Mouse (Mus musculus) urinary bladder, adult 2 months (tissue): ENCODE data around the gene Gm3250. TPM values are rescaled to one million over a fixed set of nuclear protein-coding genes. Genes with fewer than 3 reads are reported as not detected.
"Not testable (repeated sequence)": the region's sequence is repeated elsewhere in the genome, so short reads cannot be mapped to it uniquely, and the experiment has no call there.

Experiments
- DNase-seq: peaks from one replicate; pipeline ENCODE4 v3.0.0; 2022; ENCODE audit warnings: low spot score
- polyA plus RNA-seq: library from polyadenylated mRNA; depleted of rRNA; stranded (reverse); fragments of >200 nt; gene quantifications from 2 replicates; pipeline ENCODE4 v1.2.3, GENCODE M21; 2012; rRNA removed

Gm3250 gene
- polyA plus RNA-seq, 1 experiment, result not detected

DNA sequence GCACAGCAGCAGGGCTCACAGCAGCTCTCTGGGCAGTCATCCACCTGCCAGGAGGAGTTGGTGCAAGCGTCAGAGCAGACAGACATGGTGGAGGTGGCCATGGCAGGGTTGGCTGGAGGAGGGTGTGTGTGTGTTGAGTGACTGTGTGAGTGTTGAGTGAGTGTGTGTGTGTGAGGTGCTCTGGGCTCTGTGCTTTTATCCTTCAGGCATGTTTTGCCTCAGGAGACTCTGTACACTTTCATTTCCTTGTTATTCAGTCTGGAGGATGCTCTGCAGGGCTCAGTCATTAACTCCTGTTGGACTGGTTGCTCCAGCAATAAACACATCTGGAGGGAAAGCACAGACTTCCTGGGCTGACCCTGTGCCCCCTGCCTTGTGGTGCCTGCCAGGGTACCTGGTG, 31.1 kb downstream of the Gm3250 start, which contains the start of gene Gm9736:
Gene Gm9736 (minus strand): TSS at position 101 of the 400 bp plus-strand sequence.
- not testable (repeated sequence) for DNase-seq

DNA sequence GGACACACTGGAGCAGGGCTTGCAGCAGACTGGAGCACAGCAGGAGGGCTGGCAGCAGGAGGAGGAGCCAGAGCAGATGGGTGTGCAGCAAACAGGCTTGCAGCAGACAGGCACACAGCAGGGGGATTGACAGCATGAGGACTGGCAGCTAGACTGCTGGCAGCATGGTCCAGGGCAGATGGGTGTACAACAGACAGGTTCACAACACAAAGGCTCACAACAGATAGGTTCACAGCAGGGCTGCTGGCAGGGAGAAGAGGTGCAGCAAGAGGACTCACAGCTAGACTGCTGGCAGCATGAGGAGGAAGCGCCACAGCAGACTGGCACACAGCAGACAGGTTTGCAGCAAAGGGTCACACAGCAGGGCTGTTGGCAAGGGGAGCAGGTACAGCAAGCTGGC, 31.7 kb downstream of the Gm3250 start:
- not testable (repeated sequence) for DNase-seq

DNA sequence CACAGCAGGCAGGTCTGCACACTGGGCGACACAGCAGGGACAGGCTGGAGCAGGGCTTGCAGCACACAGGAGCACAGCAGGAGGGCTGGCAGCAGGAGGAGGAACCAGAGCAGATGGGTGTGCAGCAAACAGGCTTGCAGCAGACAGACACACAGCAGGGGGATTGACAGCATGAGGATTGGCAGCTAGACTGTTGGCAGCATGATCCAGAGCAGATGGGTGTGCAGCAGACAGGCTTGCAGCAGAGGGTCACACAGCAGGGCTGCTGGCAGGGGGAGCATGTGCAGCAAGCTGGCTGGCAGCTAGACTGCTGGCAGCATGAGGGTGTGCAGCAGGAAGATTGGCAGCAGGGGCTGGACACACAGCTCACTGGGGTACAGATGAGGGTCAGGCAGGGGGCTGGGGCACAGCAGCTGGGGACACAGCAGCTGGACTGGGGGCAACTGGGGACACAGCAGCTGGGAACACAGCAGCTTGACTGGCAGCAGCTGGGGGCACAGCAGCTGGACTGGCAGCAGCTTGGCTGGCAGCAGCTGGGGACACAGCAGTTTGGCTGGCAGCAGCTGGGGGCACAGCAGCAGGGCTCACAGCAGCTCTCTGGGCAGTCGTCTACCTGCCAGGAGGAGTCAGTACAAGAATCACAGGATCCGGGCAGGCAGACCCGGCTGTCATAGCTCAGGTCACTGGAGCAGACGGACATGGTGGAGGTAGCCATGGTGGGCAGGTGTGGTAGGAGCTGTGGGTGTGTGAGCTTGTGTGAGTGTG, 40.2 kb downstream of the Gm3250 start, which contains the start of gene Gm18596:
Gene Gm18596 (minus strand): TSS at position 715 of the 765 bp plus-strand sequence.
- DNase-seq, result not testable (repeated sequence)

DNA sequence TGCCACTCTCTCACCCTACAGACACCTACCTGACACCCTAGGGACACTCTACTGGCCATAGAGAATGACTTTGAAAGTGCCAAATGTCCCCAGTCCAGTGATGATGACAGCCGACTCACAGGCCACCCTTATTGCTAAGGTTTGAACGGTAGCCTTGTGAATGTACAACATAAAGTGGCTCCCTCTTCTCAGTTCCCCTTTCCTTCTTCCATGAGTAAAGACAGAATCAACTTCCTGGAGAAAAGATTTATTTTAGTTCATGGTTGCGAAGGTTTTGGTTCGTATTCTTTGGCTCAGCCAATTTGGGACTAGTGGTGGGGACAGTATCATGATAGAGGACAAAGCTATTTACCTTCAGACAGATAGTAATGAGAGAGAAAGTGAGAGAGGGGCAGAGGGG, 43.4 kb downstream of the Gm3250 start:
- no peak for DNase-seq

DNA sequence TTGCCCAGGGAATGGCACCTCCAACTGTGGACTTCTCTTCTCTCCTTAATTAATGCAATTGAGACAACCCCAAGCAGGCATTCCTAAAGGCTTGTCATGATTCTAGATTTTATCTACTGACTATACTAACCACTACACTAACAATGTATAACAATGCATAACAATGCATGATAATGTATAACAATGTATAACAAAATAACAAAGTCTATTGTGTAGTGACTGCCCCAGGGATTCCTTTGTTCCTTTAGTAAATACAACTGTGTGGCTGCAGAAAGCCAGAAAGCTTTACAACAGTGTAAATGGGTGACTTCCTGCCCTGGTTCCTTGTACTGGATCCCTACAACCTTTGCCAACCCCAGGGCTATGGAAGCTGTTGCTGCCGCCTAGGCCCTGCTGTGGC, 46.4 kb downstream of the Gm3250 start:
- DNase-seq, result no peak

Other genes starting within 250 kb of the Gm3250 start
- gene Pttg1ip, start 200.8 kb downstream of the Gm3250 start, polyA plus RNA-seq, result 457 and 472 TPM in 2 replicates
- gene Sumo3, start 176.4 kb downstream of the Gm3250 start, polyA plus RNA-seq, result 294 and 318 TPM in 2 replicates
- 0.89 and 23.6 TPM in 2 replicates for gene Gm49325, start 176.3 kb downstream of the Gm3250 start, polyA plus RNA-seq
- 42.8 and 47.7 TPM in 2 replicates for gene Ube2g2, start 160.3 kb downstream of the Gm3250 start, polyA plus RNA-seq
- 1.3 and 1.6 TPM in 2 replicates for gene Tspear, start 96.0 kb downstream of the Gm3250 start, polyA plus RNA-seq
- gene Gm19402, start 91.8 kb downstream of the Gm3250 start, polyA plus RNA-seq, result not detected in 2 replicates
- gene Gm9508, start 85.3 kb downstream of the Gm3250 start, polyA plus RNA-seq, result not detected in 2 replicates
- gene Gm10272, start 75.9 kb downstream of the Gm3250 start, polyA plus RNA-seq, result not detected in 2 replicates
- gene Gm10024, start 71.1 kb downstream of the Gm3250 start, polyA plus RNA-seq, result 0.16 TPM in 1 of 2 replicates, not detected in the other
- not detected in 2 replicates for gene Gm10142, start 66.7 kb downstream of the Gm3250 start, polyA plus RNA-seq
- not detected in 2 replicates for gene Krtap12-1, start 61.9 kb downstream of the Gm3250 start, polyA plus RNA-seq
- not detected in 2 replicates for gene Gm10100, start 56.1 kb downstream of the Gm3250 start, polyA plus RNA-seq
- not detected in 2 replicates for gene Gm18596, start 39.9 kb downstream of the Gm3250 start, polyA plus RNA-seq
- not detected in 2 replicates for gene Gm9736, start 31.2 kb downstream of the Gm3250 start, polyA plus RNA-seq
- gene Gm3233, start 22.9 kb downstream of the Gm3250 start, polyA plus RNA-seq, result not detected in 2 replicates
- not detected in 2 replicates for gene Gm3238, start 11.2 kb downstream of the Gm3250 start, polyA plus RNA-seq
- not detected in 2 replicates for gene Gm7138, start 5.6 kb downstream of the Gm3250 start, polyA plus RNA-seq
- gene Gm7137, start 5.7 kb upstream of the Gm3250 start, polyA plus RNA-seq, result not detected in 2 replicates
- not detected in 2 replicates for gene Gm9639, start 12.5 kb upstream of the Gm3250 start, polyA plus RNA-seq
- not detected in 2 replicates for gene Gm19668, start 16.6 kb upstream of the Gm3250 start, polyA plus RNA-seq
- not detected in 2 replicates for gene Gm9507, start 29.3 kb upstream of the Gm3250 start, polyA plus RNA-seq
- 0.12 TPM in 1 of 2 replicates, not detected in the other for gene Gm2696, start 32.1 kb upstream of the Gm3250 start, polyA plus RNA-seq
- gene Krtap10-4, start 44.6 kb upstream of the Gm3250 start, polyA plus RNA-seq, result not detected in 2 replicates
- not detected in 2 replicates for gene Krtap10-10, start 53.4 kb upstream of the Gm3250 start, polyA plus RNA-seq
- gene Gm36176, start 64.3 kb upstream of the Gm3250 start, polyA plus RNA-seq, result not detected in 2 replicates
- not detected in 2 replicates for gene Gm10318, start 70.3 kb upstream of the Gm3250 start, polyA plus RNA-seq
- not detected in 2 replicates for gene Gm3285, start 79.4 kb upstream of the Gm3250 start, polyA plus RNA-seq
- gene Lrrc3, start 120.0 kb upstream of the Gm3250 start, polyA plus RNA-seq, result 2.9 and 4.0 TPM in 2 replicates
- gene Trpm2, start 188.0 kb upstream of the Gm3250 start, polyA plus RNA-seq, result 0.90 and 1.5 TPM in 2 replicates
- 26.9 and 27.3 TPM in 2 replicates for gene 1810043G02Rik, start 196.0 kb upstream of the Gm3250 start, polyA plus RNA-seq
- gene Pfkl, start 227.5 kb upstream of the Gm3250 start, polyA plus RNA-seq, result 53.7 and 55.3 TPM in 2 replicates